In genomic region chr11:29129862-29130384, GRCm38 (mm10) we compare ENCODE assay signal across 8 mouse cellular contexts. TPM values are rescaled to one million over a fixed set of nuclear protein-coding genes. Genes with fewer than 3 reads are reported as not detected.
DNase-seq lines count a peak whose midpoint lies in the region; ATAC-seq and TF ChIP-seq lines count a peak whose summit lies in the region.

No protein-coding gene starts in this region.

- peak; percentile 35 for ATAC-seq in forebrain, postnatal 0 days
- ATAC-seq in lung, postnatal 0 days: peak; percentile 17; the same call in 1 of the 2 replicates

- TF ChIP-seq CTCF in spleen, adult 2 months (IDR thresholded peaks at IDR 0.05; ENCODE audit: extremely low read depth, insufficient read depth, insufficient read length, insufficient replicate concordance): no peak
- TF ChIP-seq CTCF in forebrain, postnatal 0 days (IDR thresholded peaks at IDR 0.05; ENCODE audit: low read depth): no peak
- TF ChIP-seq CTCF in lung, postnatal 0 days (IDR thresholded peaks at IDR 0.05): no peak

- H3K4me2 ChIP-seq in forebrain, postnatal 0 days (ENCODE audit: low read depth): peak overlapping the region; percentile 67
- H3K4me2 ChIP-seq in lung, postnatal 0 days (replicated peaks; ENCODE audit: low read depth, low read length): peak overlapping the region; percentile 81

- WGBS in heart, embryonic 10.5 days: 70% methylated on average over 11 of the region's 11 CpGs
- WGBS in spleen, adult 2 months: 23% methylated on average over 11 of the region's 11 CpGs
- 58% methylated on average over 11 of the region's 11 CpGs for WGBS in forebrain, postnatal 0 days
- WGBS in lung, postnatal 0 days: 46% methylated on average over 11 of the region's 11 CpGs

- TF ChIP-seq EP300 in lung, postnatal 0 days (IDR thresholded peaks at IDR 0.05): no peak

- no peaks in the 10 kb centered on the region for H3K27me3 ChIP-seq in heart, embryonic 10.5 days (ENCODE audit: insufficient read depth, poor library complexity, severe bottlenecking)
- no peaks in the 10 kb centered on the region for H3K27me3 ChIP-seq in spleen, adult 2 months (ENCODE audit: control insufficient read depth, insufficient read depth, low read length)
- H3K27me3 ChIP-seq in forebrain, postnatal 0 days (ENCODE audit: insufficient read depth, low read length): no peaks in the 10 kb centered on the region
- no peaks in the 10 kb centered on the region for H3K27me3 ChIP-seq in lung, postnatal 0 days (replicated peaks; ENCODE audit: insufficient read depth, low read length)

- peak overlapping the region; percentile 93 for H3K4me3 ChIP-seq in heart, embryonic 10.5 days
- H3K4me3 ChIP-seq in spleen, adult 2 months (ENCODE audit: extremely low read depth, insufficient read depth, insufficient read length): peak overlapping the region; percentile 96
- peak overlapping the region; percentile 63 for H3K4me3 ChIP-seq in forebrain, postnatal 0 days (ENCODE audit: low read depth, low read length)
- peak overlapping the region; percentile 85 for H3K4me3 ChIP-seq in lung, postnatal 0 days (ENCODE audit: low read depth, low read length)

- peak overlapping the region; percentile 96 for H3K27ac ChIP-seq in heart, embryonic 10.5 days
- H3K27ac ChIP-seq in spleen, adult 2 months (ENCODE audit: insufficient read depth, low read length): 0 out of 2 replicates have a peak overlapping the region, but pooled peaks have one; percentile 5
- 0 out of 2 replicates have a peak overlapping the region, but pooled peaks have one; percentile 9 for H3K27ac ChIP-seq in forebrain, postnatal 0 days (ENCODE audit: low read depth, low read length)
- no peak overlapping the region for H3K27ac ChIP-seq in lung, postnatal 0 days (ENCODE audit: low read length)

- peak overlapping the region; percentile 65 for H3K9ac ChIP-seq in forebrain, postnatal 0 days
- peak overlapping the region; percentile 80 for H3K9ac ChIP-seq in lung, postnatal 0 days (replicated peaks; ENCODE audit: low read depth)

- H3K36me3 ChIP-seq in heart, embryonic 10.5 days: peaks cover 13% of the 10 kb centered on the region
- peaks cover 5% of the 10 kb centered on the region for H3K36me3 ChIP-seq in spleen, adult 2 months (ENCODE audit: control insufficient read depth, insufficient read depth, low read length)
- H3K36me3 ChIP-seq in forebrain, postnatal 0 days (ENCODE audit: insufficient read depth): peaks cover 5% of the 10 kb centered on the region
- H3K36me3 ChIP-seq in lung, postnatal 0 days (ENCODE audit: insufficient read depth, low read length): no peaks in the 10 kb centered on the region

- no peaks in the 10 kb centered on the region for H3K9me3 ChIP-seq in heart, embryonic 10.5 days
- no peaks in the 10 kb centered on the region for H3K9me3 ChIP-seq in forebrain, postnatal 0 days (ENCODE audit: low read length)
- H3K9me3 ChIP-seq in lung, postnatal 0 days (ENCODE audit: low read length): no peaks in the 10 kb centered on the region

- no peaks in the 10 kb centered on the region for H3K4me1 ChIP-seq in heart, embryonic 10.5 days
- H3K4me1 ChIP-seq in spleen, adult 2 months (ENCODE audit: control insufficient read depth, insufficient read depth, insufficient read length): no peaks in the 10 kb centered on the region
- 0 out of 2 replicates have a peak, but pooled peaks cover 5% of the 10 kb centered on the region for H3K4me1 ChIP-seq in forebrain, postnatal 0 days (ENCODE audit: insufficient read depth)
- H3K4me1 ChIP-seq in lung, postnatal 0 days (ENCODE audit: insufficient read depth, low read depth, low read length): no peaks in the 10 kb centered on the region

- TF ChIP-seq POLR2A in spleen, adult 2 months (IDR thresholded peaks at IDR 0.05; ENCODE audit: low read depth, low read length): no peak

- no peak for DNase-seq in heart, embryonic 10.5 days (ENCODE audit: low spot score)
- DNase-seq in heart, adult 11 months: no peak
- no peak for DNase-seq in spleen, adult 2 months (ENCODE audit: low read depth in 1 of 2, low spot score in 2 of 2)
- DNase-seq in spleen, adult 18-20 months: no peak
- DNase-seq in forebrain, postnatal 0 days: no peak
- peak; percentile 11 for DNase-seq in lung, postnatal 0 days (ENCODE audit: low spot score)
- peak; percentile 13 for DNase-seq in telencephalon, adult 2 months (ENCODE audit: low read depth, low spot score)
- DNase-seq in gastrocnemius, adult 18-20 months (ENCODE audit: low spot score): no peak

RNA-seq across cellular contexts. Expression of gene Pnpt1, which starts 0.6 kb away (rescaled TPM):
- 50.8 and 51.7 TPM in 2 replicates for polyA plus RNA-seq in heart, embryonic 10.5 days (2016; fragmentation: Nextera tagmentation; extraction: Ambion mirVana)
- polyA plus RNA-seq in spleen, adult 2 months (2012; rRNA removed): 5.6 and 6.2 TPM in 2 replicates
- total RNA-seq in forebrain, postnatal 0 days (2014; rRNA removed): 24.7 and 28.1 TPM in 2 replicates
- polyA plus RNA-seq in forebrain, postnatal 0 days (2015; fragmentation: Nextera tagmentation; extraction: Ambion mirVana): 15.8 and 19.6 TPM in 2 replicates
- polyA plus RNA-seq in lung, postnatal 0 days (2015; fragmentation: Nextera tagmentation; extraction: Ambion mirVana): 13.1 and 14.7 TPM in 2 replicates
- 10 to 100 TPM; 14.4 to 15.7 TPM for total RNA-seq in gastrocnemius, adult 18-20 months (2021)

RNA-seq across cellular contexts. Expression of gene Ppp4r3b, which starts 42.8 kb away (rescaled TPM):
- 52.3 and 61.5 TPM in 2 replicates for polyA plus RNA-seq in heart, embryonic 10.5 days (2016; fragmentation: Nextera tagmentation; extraction: Ambion mirVana)
- 7.8 and 8.1 TPM in 2 replicates for polyA plus RNA-seq in spleen, adult 2 months (2012; rRNA removed)
- 52.5 and 57.6 TPM in 2 replicates for total RNA-seq in forebrain, postnatal 0 days (2014; rRNA removed)
- 47.5 and 56.8 TPM in 2 replicates for polyA plus RNA-seq in forebrain, postnatal 0 days (2015; fragmentation: Nextera tagmentation; extraction: Ambion mirVana)
- 56.7 and 64.5 TPM in 2 replicates for polyA plus RNA-seq in lung, postnatal 0 days (2015; fragmentation: Nextera tagmentation; extraction: Ambion mirVana)
- total RNA-seq in gastrocnemius, adult 18-20 months (2021): 10 to 100 TPM; 23.0 to 25.2 TPM

Comparison
In these comparisons a context has a peak if more than half of its experiments do, and no peak if none do; other contexts are left out.
1. DNase-seq: peak in lung, postnatal 0 days (single experiment) and telencephalon, adult 2 months (single experiment); none in heart, embryonic 10.5 days (single experiment), heart, adult 11 months (single experiment), spleen, adult 2 months (0 of 2), spleen, adult 18-20 months (0 of 2), forebrain, postnatal 0 days (single experiment) and gastrocnemius, adult 18-20 months (single experiment).
2. Peak in every context shown above with its lines, with median percentiles within 50 percentile points of each other: H3K4me3 ChIP-seq.